Mouse (Mus musculus) midbrain, postnatal 0 days (tissue): Measurements from ENCODE around the gene Mapkapk2. TPM values are rescaled to one million over a fixed set of nuclear protein-coding genes. Genes with fewer than 3 reads are reported as not detected.

Experiments
- ATAC-seq: fragments of 200-750 bp; cut with Nextera tagmentation; 2 replicates; pipeline ENCODE4 v1.8.0; 2017; ENCODE audit warnings: moderate number of reproducible peaks, mild to moderate bottlenecking, moderate TSS enrichment, moderate library complexity; ENCODE audit not compliant: low FRiP score
- DNase-seq: peaks from one replicate; pipeline ENCODE4 v3.0.0-alpha.2; 2015; ENCODE audit warnings: low spot score
- H3K27ac ChIP-seq: fragments of 300-500 bp; sonication (generic); 2 replicates; pipeline ENCODE4 v1.5.1; 2014; ENCODE audit warnings: low read depth, mild to moderate bottlenecking, low read length, mixed read lengths
- H3K27me3 ChIP-seq: fragments of 300-500 bp; sonication (generic); 2 replicates; pipeline ENCODE4 v1.6.1; 2014; ENCODE audit warnings: low read length, control low read depth, mixed read lengths; ENCODE audit not compliant: insufficient read depth
- H3K36me3 ChIP-seq: fragments of 300-500 bp; sonication (generic); 2 replicates; pipeline ENCODE4 v1.6.1; 2014; ENCODE audit warnings: low read length, control low read depth, mixed read lengths; ENCODE audit not compliant: insufficient read depth
- H3K4me1 ChIP-seq: fragments of 300-500 bp; sonication (generic); 2 replicates; pipeline ENCODE4 v1.6.1; 2014; ENCODE audit warnings: mild to moderate bottlenecking, control low read depth, antibody characterized with exemption, low read length, mixed read lengths; ENCODE audit not compliant: insufficient read depth
- H3K4me2 ChIP-seq: fragments of 300-500 bp; sonication (generic); 2 replicates; pipeline ENCODE4 v1.6.1; 2014; ENCODE audit warnings: low read depth, mild to moderate bottlenecking, low read length, mixed read lengths; ENCODE audit not compliant: poor library complexity, severe bottlenecking
- H3K4me3 ChIP-seq: fragments of 300-500 bp; sonication (generic); 2 replicates; pipeline ENCODE4 v1.5.1; 2014; ENCODE audit warnings: low read depth, mild to moderate bottlenecking, low read length, moderate library complexity
- H3K9ac ChIP-seq: fragments of 300-500 bp; sonication (generic); replicated peaks from 2 replicates; pipeline ENCODE4 v1.6.1; 2014; ENCODE audit warnings: mild to moderate bottlenecking, low read length, moderate library complexity, mixed read lengths; ENCODE audit not compliant: poor library complexity, severe bottlenecking
- H3K9me3 ChIP-seq: fragments of 300-500 bp; sonication (generic); 2 replicates; pipeline ENCODE4 v1.6.1; 2016; ENCODE audit warnings: low read length, control low read depth
- CTCF ChIP-seq: IDR thresholded peaks from 2 replicates; pipeline ENCODE4 v1.5.1; 2016; ENCODE audit warnings: antibody characterized with exemption, mild to moderate bottlenecking
- WGBS: fragments of 180-500 bp; shearing (Covaris S2); extraction: QIAGEN DNeasy Blood & Tissue Kit; methylation state at CpG from one replicate; pipeline ENCODE4 v1.1.7; 2014; 5-methylcytosine and 5-hydroxymethylcytosine counted together
- polyA plus RNA-seq: library from polyadenylated mRNA; unstranded; fragments of >200 nt; fragmentation: Nextera tagmentation; extraction: Ambion mirVana; gene quantifications from 2 replicates; pipeline ENCODE4 v1.2.1, GENCODE M21; 2015
- total RNA-seq: library from RNA; depleted of rRNA; stranded (reverse); fragments of >200 nt; gene quantifications from 2 replicates; pipeline ENCODE4 v1.2.3, GENCODE M21; 2014

Mapkapk2 gene
- total and polyA plus RNA-seq, 2 experiments from 2014 or later = 13.8 to 48.1 TPM

GRCm38 (mm10) chr1:131089525-131090127, 8.0 kb downstream of the Mapkapk2 start:
- no peak for TF ChIP-seq CTCF
- H3K9ac ChIP-seq = no peak overlapping the region
- no peak for DNase-seq
- H3K4me3 ChIP-seq = no peak overlapping the region
- no peaks in the 10 kb centered on the region for H3K9me3 ChIP-seq
- 87% methylated on average over 2 of the region's 2 CpGs for WGBS
- no peak overlapping the region for H3K27ac ChIP-seq
- no peaks in the 10 kb centered on the region for H3K36me3 ChIP-seq
- no peaks in the 10 kb centered on the region for H3K27me3 ChIP-seq
- H3K4me1 ChIP-seq = peaks cover 11% of the 10 kb centered on the region; the same call in 1 of the 2 replicates
- H3K4me2 ChIP-seq = no peak overlapping the region
- no peak for ATAC-seq

- DNase-seq = no peak
- H3K27ac ChIP-seq = no peak overlapping the region
- TF ChIP-seq CTCF = no peak
- no peaks in the 10 kb centered on the region for H3K36me3 ChIP-seq
- 50% methylated on average over 11 of the region's 11 CpGs for WGBS
- no peaks in the 10 kb centered on the region for H3K27me3 ChIP-seq
- no peak overlapping the region for H3K4me3 ChIP-seq
- H3K9ac ChIP-seq = no peak overlapping the region
- ATAC-seq = no peak
- H3K4me1 ChIP-seq = peaks cover 13% of the 10 kb centered on the region; the same call in 1 of the 2 replicates
- no peaks in the 10 kb centered on the region for H3K9me3 ChIP-seq
- H3K4me2 ChIP-seq = no peak overlapping the region
These were observed 9.1 kb downstream of the Mapkapk2 start for GRCm38 (mm10) chr1:131088547-131088946.

- 22% methylated on average over 7 of the region's 7 CpGs for WGBS
- H3K27ac ChIP-seq = 0 out of 2 replicates have a peak overlapping the region, but pooled peaks have one; percentile 26
- peaks cover 13% of the 10 kb centered on the region; the same call in 1 of the 2 replicates for H3K4me1 ChIP-seq
- H3K4me3 ChIP-seq = no peak overlapping the region
- no peak for TF ChIP-seq CTCF
- ATAC-seq (no peak), DNase-seq (peak; percentile 70)
- no peaks in the 10 kb centered on the region for H3K36me3 ChIP-seq
- H3K4me2 ChIP-seq = no peak overlapping the region
- no peak overlapping the region for H3K9ac ChIP-seq
- no peaks in the 10 kb centered on the region for H3K27me3 ChIP-seq
- no peaks in the 10 kb centered on the region for H3K9me3 ChIP-seq
These were observed 10.7 kb downstream of the Mapkapk2 start for GRCm38 (mm10) chr1:131086907-131087306.

GRCm38 (mm10) chr1:131085957-131086739, 11.5 kb downstream of the Mapkapk2 start:
- peaks cover 13% of the 10 kb centered on the region; the same call in 1 of the 2 replicates for H3K4me1 ChIP-seq
- H3K9ac ChIP-seq = no peak overlapping the region
- 0 out of 2 replicates have a peak overlapping the region, but pooled peaks have one; percentile 26 for H3K27ac ChIP-seq
- DNase-seq (peak; percentile 53), ATAC-seq (no peak)
- H3K36me3 ChIP-seq = no peaks in the 10 kb centered on the region
- H3K9me3 ChIP-seq = no peaks in the 10 kb centered on the region
- H3K4me3 ChIP-seq = no peak overlapping the region
- no peak overlapping the region for H3K4me2 ChIP-seq
- WGBS = 6% methylated on average over 4 of the region's 4 CpGs
- H3K27me3 ChIP-seq = no peaks in the 10 kb centered on the region
- TF ChIP-seq CTCF = no peak

GRCm38 (mm10) chr1:131085272-131085671, 12.4 kb downstream of the Mapkapk2 start:
- DNase-seq (no peak), ATAC-seq (no peak)
- H3K4me2 ChIP-seq = no peak overlapping the region
- H3K4me3 ChIP-seq = no peak overlapping the region
- H3K9ac ChIP-seq = no peak overlapping the region
- no peaks in the 10 kb centered on the region for H3K36me3 ChIP-seq
- H3K4me1 ChIP-seq = peaks cover 11% of the 10 kb centered on the region; the same call in 1 of the 2 replicates
- 70% methylated on average over 3 of the region's 3 CpGs for WGBS
- H3K9me3 ChIP-seq = no peaks in the 10 kb centered on the region
- H3K27ac ChIP-seq = no peak overlapping the region
- H3K27me3 ChIP-seq = no peaks in the 10 kb centered on the region
- TF ChIP-seq CTCF = no peak

- H3K9ac ChIP-seq = no peak overlapping the region
- no peak overlapping the region for H3K27ac ChIP-seq
- ATAC-seq (no peak), DNase-seq (no peak)
- WGBS = 46% methylated on average over 8 of the region's 8 CpGs
- no peak for TF ChIP-seq CTCF
- H3K4me1 ChIP-seq = peaks cover 17% of the 10 kb centered on the region; the same call in 1 of the 2 replicates
- H3K4me3 ChIP-seq = no peak overlapping the region
- H3K4me2 ChIP-seq = no peak overlapping the region
- H3K9me3 ChIP-seq = no peaks in the 10 kb centered on the region
- no peaks in the 10 kb centered on the region for H3K27me3 ChIP-seq
- no peaks in the 10 kb centered on the region for H3K36me3 ChIP-seq
These were observed 13.3 kb downstream of the Mapkapk2 start for GRCm38 (mm10) chr1:131084289-131084688.
